Mouse (Mus musculus): ENCODE data around the gene Nek7. TPM values are rescaled to one million over a fixed set of nuclear protein-coding genes. Genes with fewer than 3 reads are reported as not detected.

The Nek7 gene
- polyA plus RNA-seq, 1 experiment: 8.5 TPM

- TF ChIP-seq CTCF (IDR thresholded peaks at IDR 0.05; ENCODE audit: borderline replicate concordance, extremely low read depth, insufficient read depth, insufficient read length) (no peak), POLR2A (IDR thresholded peaks at IDR 0.05; ENCODE audit: borderline replicate concordance, extremely low read depth, insufficient read depth, insufficient read length, poor library complexity, severe bottlenecking) (no peak)
- DNase-seq (ENCODE audit: low read depth): peak; percentile 79
Measured at GRCm38 (mm10) chr1:138448635-138449475, 171.1 kb downstream of the Nek7 start.

GRCm38 (mm10) chr1:138446846-138447245 lies 173.1 kb downstream of the Nek7 start:
- TF ChIP-seq POLR2A (IDR thresholded peaks at IDR 0.05; ENCODE audit: borderline replicate concordance, extremely low read depth, insufficient read depth, insufficient read length, poor library complexity, severe bottlenecking) (no peak), CTCF (IDR thresholded peaks at IDR 0.05; ENCODE audit: borderline replicate concordance, extremely low read depth, insufficient read depth, insufficient read length) (no peak)
- DNase-seq (ENCODE audit: low read depth): peak; percentile 29

Other genes with a start within 250 kb of the Nek7 start
- gene Lhx9, start 228.4 kb upstream of the Nek7 start, polyA plus RNA-seq (2012; rRNA removed): 62.8 and 83.9 TPM in 2 replicates
- 38.6 and 65.3 TPM in 2 replicates for gene 2310009B15Rik, start 236.7 kb upstream of the Nek7 start, polyA plus RNA-seq (2012; rRNA removed)

All from brain, embryonic 14.5 days (tissue).